Mouse (Mus musculus) c-Kit-positive CD71-negative TER-119-negative erythroid progenitor cells, embryonic 14.5 days (primary cell): ENCODE measurements around the gene Tmem59l.

ENCODE experiments used
- DNase-seq: peaks from one replicate; pipeline ENCODE4 v3.0.0-alpha.2; 2013; ENCODE audit warnings: low read depth

Gene Tmem59l

GRCm38 (mm10) chr8:70507027-70507393 is 19.9 kb upstream of the Tmem59l start:
- DNase-seq: no peak

GRCm38 (mm10) chr8:70506328-70507026 is 19.3 kb upstream of the Tmem59l start, which contains the start of gene Rex1bd:
TSS of gene Rex1bd (minus strand) at chr8:70506752.
- DNase-seq: peak; percentile 90

- DNase-seq: no peak
Observed at GRCm38 (mm10) chr8:70505698-70506327, 18.7 kb upstream of the Tmem59l start.

- peak; percentile 88 for DNase-seq
Observed at GRCm38 (mm10) chr8:70504851-70505250, 17.7 kb upstream of the Tmem59l start.

GRCm38 (mm10) chr8:70504291-70504716 is 17.1 kb upstream of the Tmem59l start:
- no peak for DNase-seq

- no peak for DNase-seq
Observed at GRCm38 (mm10) chr8:70503062-70503750, 16.0 kb upstream of the Tmem59l start.

- DNase-seq: no peak
Observed at GRCm38 (mm10) chr8:70502540-70502939, 15.4 kb upstream of the Tmem59l start.

- no peak for DNase-seq
Observed at GRCm38 (mm10) chr8:70501820-70502529, 14.8 kb upstream of the Tmem59l start.

- DNase-seq: no peak
Observed at GRCm38 (mm10) chr8:70500386-70501301, 13.5 kb upstream of the Tmem59l start.

GRCm38 (mm10) chr8:70495771-70496062 is 8.6 kb upstream of the Tmem59l start:
- DNase-seq: no peak

GRCm38 (mm10) chr8:70495001-70495770 is 8.0 kb upstream of the Tmem59l start:
- no peak for DNase-seq

- DNase-seq: no peak
Observed at GRCm38 (mm10) chr8:70494416-70494945, 7.3 kb upstream of the Tmem59l start.

GRCm38 (mm10) chr8:70493692-70494415 is 6.7 kb upstream of the Tmem59l start:
- DNase-seq: no peak

GRCm38 (mm10) chr8:70492664-70493640 is 5.8 kb upstream of the Tmem59l start, which contains the start of gene Crlf1:
TSS of gene Crlf1 (plus strand) at chr8:70493158.
- DNase-seq: no peak

- DNase-seq: no peak
Observed at GRCm38 (mm10) chr8:70490880-70491495, 3.8 kb upstream of the Tmem59l start.

- no peak for DNase-seq
Observed at GRCm38 (mm10) chr8:70490061-70490879, 3.1 kb upstream of the Tmem59l start.

- no peak for DNase-seq
Observed at GRCm38 (mm10) chr8:70489576-70489975, 2.4 kb upstream of the Tmem59l start.
